Mouse (Mus musculus): ENCODE data around the gene Manbal. TPM values are rescaled to one million over a fixed set of nuclear protein-coding genes. Genes with fewer than 3 reads are reported as not detected.

Manbal gene
- polyA plus RNA-seq, 1 experiment from 2014 or later: 105 TPM

DNA sequence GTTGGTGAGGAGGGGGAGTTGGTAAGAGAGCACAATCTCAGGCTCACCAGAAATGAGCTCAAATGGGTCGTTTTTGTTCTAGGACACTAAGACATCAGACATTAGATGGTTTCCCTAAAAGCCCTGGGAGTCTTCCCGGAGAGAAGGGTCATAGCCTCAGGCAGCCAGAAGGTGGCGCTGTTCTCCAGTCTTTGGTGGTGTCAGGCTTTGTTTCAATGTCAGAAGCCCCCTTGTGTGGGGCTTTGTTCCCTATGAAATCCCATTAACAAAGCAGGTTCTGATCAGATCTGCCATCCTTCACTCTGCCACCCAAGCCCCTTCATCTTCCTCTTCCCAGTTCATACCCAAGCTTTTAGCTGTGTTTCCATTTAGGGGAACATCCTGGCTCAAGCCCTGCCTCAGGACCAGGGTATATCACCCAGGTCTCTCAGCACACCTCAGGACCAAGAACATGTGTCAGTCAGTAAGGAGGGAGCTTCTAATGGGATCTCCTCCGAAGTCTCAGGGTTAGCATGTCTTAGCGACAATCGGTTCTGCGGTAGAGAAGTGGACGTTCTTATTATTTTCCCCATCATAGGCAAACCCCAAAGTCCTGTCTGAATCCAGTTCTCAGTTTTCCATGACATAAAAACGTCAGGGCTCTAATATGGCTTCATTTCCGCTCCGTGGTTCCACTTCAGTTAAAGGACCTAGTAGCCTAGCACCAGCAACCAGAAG, 25.7 kb upstream of the Manbal start:
- Histone ChIP-seq H3K4me3 (no peak overlapping the region), H3K27me3 (no peaks in the 10 kb centered on the region), H3K4me2 (replicated peaks) (no peak overlapping the region), H3K4me1 (peaks cover 46% of the 10 kb centered on the region), H3K27ac (replicated peaks) (peak overlapping the region; percentile 90), H3K36me3 (no peaks in the 10 kb centered on the region), H3K9ac (replicated peaks) (peak overlapping the region; percentile 40), H3K9me3 (no peaks in the 10 kb centered on the region)
- WGBS: 28% methylated on average over 11 of the region's 11 CpGs
- peak; percentile 59 for ATAC-seq (replicated peaks)

DNA sequence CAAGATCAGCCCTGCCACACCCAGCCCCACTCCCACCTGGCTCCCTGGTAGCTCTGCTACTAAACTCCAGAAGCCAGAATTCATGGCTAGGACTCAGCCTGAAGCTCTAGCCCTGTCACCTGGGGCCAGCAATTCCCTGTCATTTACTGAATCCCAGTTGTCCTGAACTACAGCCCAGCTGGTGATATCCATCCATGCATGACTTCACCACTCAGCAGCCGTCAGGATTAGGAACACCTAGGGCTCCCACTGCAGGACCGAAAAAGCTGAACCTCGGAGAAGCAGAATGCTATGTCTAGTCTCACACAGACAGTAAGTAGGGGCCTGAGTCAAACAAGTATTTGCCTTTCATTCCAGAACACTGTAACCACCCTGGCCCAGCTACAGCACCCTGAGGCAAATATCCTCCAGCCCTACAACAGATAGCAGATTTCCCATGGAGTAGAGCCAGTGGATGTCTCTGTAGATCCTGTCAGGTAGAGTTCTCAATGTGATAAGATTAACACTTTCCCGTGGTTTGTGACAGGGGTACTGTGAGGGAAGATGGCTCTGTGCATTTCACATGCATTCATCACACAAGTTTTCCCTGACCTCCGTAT, 25.0 kb upstream of the Manbal start:
- Histone ChIP-seq H3K4me2 (replicated peaks) (no peak overlapping the region), H3K9ac (replicated peaks) (peak overlapping the region; percentile 40), H3K9me3 (no peaks in the 10 kb centered on the region), H3K4me3 (no peak overlapping the region), H3K27ac (replicated peaks) (peak overlapping the region; percentile 90), H3K27me3 (no peaks in the 10 kb centered on the region), H3K4me1 (peaks cover 50% of the 10 kb centered on the region), H3K36me3 (no peaks in the 10 kb centered on the region)
- WGBS: 27% methylated on average over 5 of the region's 5 CpGs
- ATAC-seq (replicated peaks): no peak

DNA sequence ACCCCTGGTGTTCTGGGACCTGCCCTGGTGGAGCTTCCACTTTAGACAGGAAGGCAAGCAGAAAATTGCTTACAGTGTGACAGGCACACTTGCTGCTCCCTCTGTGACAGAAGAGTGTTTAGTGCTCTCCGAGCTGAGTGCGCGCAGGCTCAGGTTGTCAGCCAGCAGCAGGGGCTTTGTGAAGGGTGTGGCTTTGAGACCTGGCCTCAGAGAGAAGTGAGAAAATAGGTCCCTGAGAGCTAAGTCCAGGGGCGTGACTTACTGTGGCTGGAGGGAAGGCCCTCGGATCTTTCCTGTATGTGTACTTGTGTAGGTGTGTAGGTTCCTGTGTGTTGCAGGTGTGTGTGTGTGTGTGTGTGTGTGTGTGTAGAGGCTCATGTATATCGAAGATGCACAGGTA, 24.1 kb upstream of the Manbal start:
- Histone ChIP-seq H3K9me3 (no peaks in the 10 kb centered on the region), H3K4me3 (no peak overlapping the region), H3K36me3 (no peaks in the 10 kb centered on the region), H3K27ac (replicated peaks) (peak overlapping the region; percentile 90), H3K9ac (replicated peaks) (no peak overlapping the region), H3K4me2 (replicated peaks) (no peak overlapping the region), H3K27me3 (no peaks in the 10 kb centered on the region), H3K4me1 (peaks cover 58% of the 10 kb centered on the region)
- no peak for ATAC-seq (replicated peaks)
- 66% methylated on average over 6 of the region's 6 CpGs for WGBS

DNA sequence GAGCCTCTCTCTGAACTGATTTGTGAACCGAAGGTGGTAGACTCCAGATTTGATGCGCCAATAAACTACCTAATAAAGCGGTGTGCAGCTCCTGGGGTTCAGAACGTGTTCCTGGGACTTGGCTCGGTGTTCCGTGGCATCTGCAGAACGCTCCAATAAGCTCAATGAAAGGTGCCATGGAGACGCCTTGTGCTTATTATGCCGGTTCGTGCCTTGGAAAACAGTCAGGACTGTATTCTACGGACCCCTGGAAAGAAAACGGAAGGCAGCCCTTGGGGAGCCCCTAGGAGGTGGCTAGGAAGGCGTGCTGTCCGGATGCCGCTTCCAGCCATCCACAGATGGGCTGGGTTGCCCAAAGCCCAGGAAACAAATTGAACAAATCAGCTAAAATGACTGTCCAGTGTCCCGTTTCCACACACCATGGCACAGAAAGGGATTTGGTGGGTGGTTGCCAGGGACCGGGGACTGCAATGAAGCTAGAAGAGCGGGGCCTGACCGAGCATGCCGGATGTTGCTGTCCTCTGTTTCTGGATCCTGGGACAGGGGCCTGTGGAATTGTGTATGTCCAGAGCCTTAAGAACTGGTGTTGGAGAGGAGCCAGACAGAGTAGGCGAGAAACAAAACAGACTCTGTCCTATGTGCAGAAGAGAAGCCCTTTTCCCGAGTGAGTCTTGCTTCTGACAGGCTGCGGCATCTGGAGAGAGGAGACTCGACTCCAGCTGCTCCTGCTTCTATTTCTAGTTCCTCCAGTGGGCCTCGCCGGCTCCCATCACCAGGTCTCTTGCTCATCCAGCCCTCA, 19.8 kb upstream of the Manbal start, which contains the start of gene Ghrh:
TSS of gene Ghrh (minus strand) at position 146 of the 799 bp plus-strand sequence.
- H3K4me3 ChIP-seq: no peak within 1 kb of the TSS
- H3K9ac ChIP-seq (replicated peaks): peak within 1 kb of the TSS; percentile 47
- H3K9me3 ChIP-seq: no peaks in the 10 kb centered on the region
- peak within 1 kb of the TSS; percentile 15; the same call in 1 of the 2 replicates for H3K4me2 ChIP-seq (replicated peaks)
- peaks cover 42% of the 10 kb centered on the region for H3K4me1 ChIP-seq
- H3K27ac ChIP-seq (replicated peaks): peak within 1 kb of the TSS; percentile 96
- H3K27me3 ChIP-seq: no peaks in the 10 kb centered on the region
- ATAC-seq (replicated peaks): peak; percentile 55
- WGBS: 15% methylated on average over 26 of the region's 26 CpGs
- H3K36me3 ChIP-seq: no peaks in the 10 kb centered on the region

DNA sequence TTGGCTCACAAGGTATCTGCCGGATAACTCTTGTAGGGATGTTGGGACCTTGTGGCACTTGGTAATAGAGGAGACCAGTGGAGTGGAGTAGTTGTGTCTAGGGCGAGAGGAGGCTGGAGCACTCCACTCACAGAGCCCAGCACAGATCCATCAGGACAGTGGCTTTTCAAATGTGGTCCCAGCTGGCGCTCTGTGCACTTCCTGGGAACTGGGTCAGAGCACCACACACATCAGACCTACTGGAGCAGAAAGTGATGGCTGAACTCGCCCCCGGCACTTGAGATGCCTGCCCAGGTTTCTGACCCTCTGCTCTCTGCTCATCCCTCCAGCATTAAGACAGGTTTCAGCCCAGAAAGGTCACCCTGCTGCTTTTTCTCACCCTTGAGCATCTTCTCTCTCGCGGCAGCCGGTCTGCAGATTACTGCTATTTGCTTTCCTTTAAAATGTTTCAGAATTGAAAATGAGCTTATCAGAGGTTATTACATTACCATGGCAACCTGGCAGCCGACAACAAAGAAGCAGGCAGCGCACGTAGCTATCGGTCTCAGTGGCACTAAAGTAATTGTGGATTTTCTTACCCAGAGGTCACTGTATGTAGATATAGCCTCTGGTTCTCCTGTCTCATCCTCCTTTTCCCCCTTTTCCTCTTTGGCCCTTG, 18.1 kb upstream of the Manbal start:
- H3K9ac ChIP-seq (replicated peaks): peak overlapping the region; percentile 31
- H3K4me3 ChIP-seq: 0 out of 2 replicates have a peak overlapping the region, but pooled peaks have one; percentile 6
- WGBS: 28% methylated on average over 12 of the region's 12 CpGs
- H3K4me1 ChIP-seq: peaks cover 34% of the 10 kb centered on the region
- H3K36me3 ChIP-seq: no peaks in the 10 kb centered on the region
- H3K27me3 ChIP-seq: no peaks in the 10 kb centered on the region
- no peaks in the 10 kb centered on the region for H3K9me3 ChIP-seq
- peak; percentile 57 for ATAC-seq (replicated peaks)
- peak overlapping the region; percentile 96 for H3K27ac ChIP-seq (replicated peaks)
- H3K4me2 ChIP-seq (replicated peaks): peak overlapping the region; percentile 33

DNA sequence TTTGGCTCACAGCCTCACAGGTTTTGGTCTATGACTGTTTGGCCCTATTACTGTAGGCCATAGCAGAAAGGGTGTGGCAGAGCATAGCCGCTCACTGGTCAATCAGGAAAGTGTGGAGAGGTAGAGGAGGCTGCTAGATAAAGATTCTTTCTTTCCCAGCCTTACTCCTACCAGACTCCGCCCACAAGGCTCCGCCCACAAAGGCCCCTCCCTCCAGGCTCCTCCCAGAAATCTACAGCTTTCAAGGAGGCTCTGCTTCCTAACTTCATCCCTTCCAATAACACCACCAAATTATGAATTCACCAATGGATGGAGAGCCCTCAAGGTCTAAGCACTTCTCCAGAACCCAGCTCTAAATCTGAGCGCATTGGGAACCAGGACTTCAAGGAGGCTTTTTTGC, 14.2 kb upstream of the Manbal start:
- H3K4me3 ChIP-seq: no peak overlapping the region
- H3K36me3 ChIP-seq: no peaks in the 10 kb centered on the region
- H3K27me3 ChIP-seq: no peaks in the 10 kb centered on the region
- 81% methylated on average over 4 of the region's 4 CpGs for WGBS
- H3K9ac ChIP-seq (replicated peaks): no peak overlapping the region
- H3K4me1 ChIP-seq: peaks cover 17% of the 10 kb centered on the region
- ATAC-seq (replicated peaks): no peak
- H3K9me3 ChIP-seq: no peaks in the 10 kb centered on the region
- no peak overlapping the region for H3K4me2 ChIP-seq (replicated peaks)
- H3K27ac ChIP-seq (replicated peaks): no peak overlapping the region

DNA sequence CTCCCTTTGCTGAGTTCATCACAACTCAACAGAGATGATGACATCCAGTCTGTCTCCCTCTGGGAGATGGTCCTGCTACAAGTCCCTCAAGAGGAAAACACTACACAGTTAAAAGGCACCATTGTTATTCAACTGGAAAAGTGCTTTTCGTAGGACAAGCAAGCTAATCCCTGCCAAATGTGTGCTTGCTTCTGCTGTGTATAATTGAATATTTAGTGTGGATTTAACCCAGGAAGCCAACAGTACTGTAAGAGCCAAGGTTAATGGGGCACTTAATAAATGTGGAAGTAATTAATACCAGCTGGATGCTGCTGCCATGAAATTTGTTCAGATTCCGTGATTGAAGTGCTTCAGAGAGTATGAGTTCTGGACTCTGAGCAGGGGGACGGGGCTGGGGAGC, 13.3 kb upstream of the Manbal start:
- Histone ChIP-seq H3K9me3 (no peaks in the 10 kb centered on the region), H3K9ac (replicated peaks) (no peak overlapping the region), H3K4me1 (peaks cover 9% of the 10 kb centered on the region), H3K27ac (replicated peaks) (no peak overlapping the region), H3K4me2 (replicated peaks) (no peak overlapping the region), H3K27me3 (no peaks in the 10 kb centered on the region), H3K4me3 (no peak overlapping the region), H3K36me3 (no peaks in the 10 kb centered on the region)
- WGBS: 38% methylated on average over 3 of the region's 3 CpGs
- ATAC-seq (replicated peaks): no peak

DNA sequence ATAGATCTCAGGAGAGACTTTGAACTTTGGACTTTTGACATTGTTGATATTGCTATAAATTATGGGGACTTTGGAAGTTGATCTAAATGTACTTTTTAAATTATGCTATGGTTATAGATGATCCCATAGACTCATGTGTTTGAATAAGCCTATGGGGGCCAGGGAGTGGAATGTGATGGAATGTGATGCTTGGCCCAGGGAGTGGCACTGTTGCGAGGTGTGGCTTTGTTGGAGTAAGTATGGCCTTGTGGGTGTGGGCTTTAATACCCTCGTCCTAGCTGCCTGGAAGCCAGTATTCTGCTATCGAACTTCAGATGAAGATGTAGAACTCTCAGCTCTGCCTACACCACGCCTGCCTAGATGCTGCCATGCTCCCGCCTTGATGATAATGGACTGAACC, 7.4 kb upstream of the Manbal start:
- WGBS: 92% methylated on average over 5 of the region's 5 CpGs

DNA sequence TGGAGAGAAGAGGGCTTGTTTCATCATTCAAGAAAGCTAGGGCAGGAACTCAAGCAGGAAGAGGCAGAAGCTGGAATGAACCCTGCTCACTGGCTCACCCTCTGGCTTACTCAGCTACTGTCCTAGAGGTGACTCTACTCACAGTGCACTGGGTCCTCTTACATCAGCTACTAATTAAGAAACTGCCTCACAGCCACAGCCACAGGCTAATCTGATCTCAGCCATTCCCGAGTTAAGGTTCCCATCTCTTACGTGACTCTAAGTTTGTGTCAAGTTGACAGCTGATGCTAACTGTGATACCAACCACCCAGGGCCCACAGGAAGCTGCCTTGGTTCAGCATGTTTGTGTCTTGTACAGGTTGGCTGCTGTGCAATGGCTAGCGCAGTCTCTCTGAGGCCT, 4.4 kb upstream of the Manbal start:
- no peak for ATAC-seq (replicated peaks)
- Histone ChIP-seq H3K4me1 (peaks cover 11% of the 10 kb centered on the region), H3K27me3 (no peaks in the 10 kb centered on the region)

More for the DNA sequence above, 7.4 kb upstream of the Manbal start:
- H3K36me3 ChIP-seq: no peaks in the 10 kb centered on the region
- no peaks in the 10 kb centered on the region for H3K27me3 ChIP-seq
- H3K9ac ChIP-seq (replicated peaks): no peak overlapping the region
- no peaks in the 10 kb centered on the region for H3K9me3 ChIP-seq
- no peak for ATAC-seq (replicated peaks)
- H3K4me2 ChIP-seq (replicated peaks): no peak overlapping the region
- H3K27ac ChIP-seq (replicated peaks): no peak overlapping the region
- H3K4me3 ChIP-seq: no peak overlapping the region
- H3K4me1 ChIP-seq: no peaks in the 10 kb centered on the region

DNA sequence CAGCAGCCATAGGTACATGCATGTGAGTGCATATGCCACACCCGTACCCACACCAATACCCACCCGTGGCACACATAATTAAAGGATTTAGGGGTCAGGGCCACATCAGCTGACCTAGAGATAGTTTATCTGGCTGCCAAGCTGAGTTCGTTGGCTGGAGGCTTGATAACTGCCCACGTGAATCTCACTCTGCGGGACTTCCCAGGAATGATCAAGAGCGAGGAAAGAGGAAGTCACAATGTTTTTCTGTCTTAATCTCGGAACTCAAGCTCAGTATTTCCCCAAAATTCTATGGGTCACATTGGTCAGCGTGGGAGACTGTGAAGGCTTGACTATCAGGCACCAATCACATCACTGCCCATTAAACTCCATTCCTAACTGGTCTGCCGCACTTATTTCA, 632 bp upstream of the Manbal start:
- Histone ChIP-seq H3K27me3 (no peaks in the 10 kb centered on the region), H3K9me3 (no peaks in the 10 kb centered on the region), H3K4me2 (replicated peaks) (peak overlapping the region; percentile 86; the same call in 1 of the 2 replicates), H3K9ac (replicated peaks) (no peak overlapping the region), H3K4me3 (peak overlapping the region; percentile 94; the same call in 1 of the 2 replicates), H3K4me1 (peaks cover 22% of the 10 kb centered on the region), H3K27ac (replicated peaks) (no peak overlapping the region), H3K36me3 (no peaks in the 10 kb centered on the region)
- no peak for ATAC-seq (replicated peaks)
- 85% methylated on average over 9 of the region's 9 CpGs for WGBS

More for the DNA sequence above, 4.4 kb upstream of the Manbal start:
- no peak overlapping the region for H3K9ac ChIP-seq (replicated peaks)
- H3K36me3 ChIP-seq: no peaks in the 10 kb centered on the region
- no peak overlapping the region for H3K27ac ChIP-seq (replicated peaks)
- no peak overlapping the region for H3K4me2 ChIP-seq (replicated peaks)
- no peak overlapping the region for H3K4me3 ChIP-seq
- H3K9me3 ChIP-seq: no peaks in the 10 kb centered on the region
- WGBS: 86% methylated on average over 3 of the region's 3 CpGs

DNA sequence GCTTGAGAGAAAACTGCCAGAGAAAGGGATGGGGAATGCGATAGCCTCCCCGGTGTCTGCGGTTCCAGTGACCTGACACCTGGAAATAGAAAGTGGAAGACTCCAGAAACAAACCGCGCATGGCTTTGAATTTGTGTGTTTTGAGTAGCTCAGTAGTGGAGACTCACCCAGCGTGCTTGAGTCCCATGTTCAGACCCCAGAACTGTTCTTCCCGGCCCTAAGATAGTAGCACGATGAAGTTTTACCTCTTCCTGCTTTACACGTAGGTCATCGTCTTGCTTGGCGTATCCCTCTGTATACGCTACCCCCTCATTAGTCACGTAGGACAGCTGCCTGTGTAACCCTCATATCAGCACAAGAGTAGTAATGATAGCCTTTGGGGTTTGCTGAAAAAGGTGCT, 597 bp downstream of the Manbal start:
- no peaks in the 10 kb centered on the region for H3K9me3 ChIP-seq
- WGBS: 6% methylated on average over 13 of the region's 13 CpGs
- H3K4me3 ChIP-seq: peak overlapping the region; percentile 94
- ATAC-seq (replicated peaks): peak; percentile 27
- H3K27ac ChIP-seq (replicated peaks): peak overlapping the region; percentile 89
- H3K4me1 ChIP-seq: peaks cover 22% of the 10 kb centered on the region
- peak overlapping the region; percentile 97 for H3K9ac ChIP-seq (replicated peaks)
- no peaks in the 10 kb centered on the region for H3K27me3 ChIP-seq
- no peaks in the 10 kb centered on the region for H3K36me3 ChIP-seq
- peak overlapping the region; percentile 86 for H3K4me2 ChIP-seq (replicated peaks)

Data from forebrain, embryonic 15.5 days (tissue).